Mouse (Mus musculus): Measurements from ENCODE around the gene Arrdc1. TPM values are rescaled to one million over a fixed set of nuclear protein-coding genes. Genes with fewer than 3 reads are reported as not detected.

Gene Arrdc1
- polyA plus RNA-seq, 1 experiment from 2014 or later, result 43.9 TPM

DNA sequence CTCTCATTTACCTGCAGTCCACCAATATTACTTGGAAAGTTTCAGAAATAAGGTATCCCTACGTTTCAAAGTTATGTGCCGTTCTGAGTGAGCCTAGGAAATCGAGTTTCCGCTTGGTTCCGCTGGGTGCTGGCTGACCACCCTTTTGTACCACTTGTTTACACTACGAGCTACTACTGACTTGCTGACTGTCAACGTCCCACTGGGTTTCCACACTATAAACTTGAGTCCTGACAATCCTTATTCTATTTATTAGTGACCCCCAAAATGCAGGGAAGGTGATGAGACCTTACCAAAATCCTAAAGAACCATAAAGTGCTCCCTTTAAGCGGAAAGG lies 15.2 kb downstream of the Arrdc1 start:
- Histone ChIP-seq H3K9ac (replicated peaks) (peak overlapping the region; percentile 58), H3K36me3 (no peaks in the 10 kb centered on the region), H3K27me3 (replicated peaks) (no peaks in the 10 kb centered on the region), H3K27ac (replicated peaks) (peak overlapping the region; percentile 89), H3K9me3 (replicated peaks) (no peaks in the 10 kb centered on the region), H3K4me2 (peak overlapping the region; percentile 69), H3K4me3 (replicated peaks) (peak overlapping the region; percentile 76), H3K4me1 (peaks cover 20% of the 10 kb centered on the region)
- 9% methylated on average over 8 of the region's 8 CpGs for WGBS
- peak; percentile 60 for ATAC-seq (ENCODE audit: low FRiP score)

DNA sequence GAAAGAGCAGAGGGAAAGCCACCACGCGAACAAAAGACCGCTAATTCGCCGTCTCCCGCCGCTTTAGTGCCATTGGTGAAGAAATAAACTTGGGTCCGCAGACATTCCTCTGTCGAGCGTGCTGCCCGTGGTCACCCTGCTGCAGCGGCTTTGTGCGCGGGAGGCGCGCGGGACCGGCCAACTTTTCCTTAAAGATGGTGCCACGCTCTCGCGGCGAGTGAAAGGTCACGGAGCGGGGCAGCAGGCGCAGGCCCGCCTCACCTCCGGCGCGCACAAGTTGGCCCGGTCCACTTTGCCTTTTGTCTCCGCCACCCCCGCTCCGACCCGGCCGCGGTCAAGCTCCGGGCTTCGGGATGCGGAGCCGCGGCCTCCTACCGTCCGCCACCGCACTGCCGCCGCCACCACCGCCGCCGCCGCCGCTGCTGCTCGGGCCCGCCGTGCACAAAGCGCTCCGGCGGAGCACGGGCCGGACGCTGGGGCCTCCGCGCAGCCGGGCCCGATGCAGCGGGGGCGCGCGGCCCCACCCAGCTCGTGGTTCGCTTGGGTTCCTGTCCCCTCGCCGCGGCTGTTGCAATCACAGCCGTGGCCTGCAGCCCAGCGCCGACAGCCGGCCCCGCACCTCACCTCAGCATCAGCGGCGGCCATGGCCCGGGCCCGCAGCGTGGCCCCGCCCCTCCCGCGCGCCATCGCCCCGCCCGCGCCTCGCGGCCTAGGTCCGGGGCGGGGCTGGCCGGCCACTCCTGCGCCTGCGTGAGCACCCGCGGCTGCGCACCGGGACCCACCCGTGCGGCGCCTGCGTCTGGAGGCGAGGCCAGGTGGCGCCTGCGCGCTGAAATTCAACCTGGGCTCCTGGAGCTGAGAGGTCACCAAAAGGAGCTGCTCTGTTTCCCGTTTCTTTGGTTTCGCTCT lies 15.9 kb downstream of the Arrdc1 start, which contains the start of gene Ehmt1:
Ehmt1 (minus strand) TSS at position 685 of the 909 bp plus-strand sequence.
- peaks cover 20% of the 10 kb centered on the region for H3K4me1 ChIP-seq
- H3K9ac ChIP-seq (replicated peaks), result peak within 1 kb of the TSS; percentile 90
- H3K9me3 ChIP-seq (replicated peaks), result no peaks in the 10 kb centered on the region
- WGBS, result under 1% methylated on average over 101 of the region's 112 CpGs
- H3K4me3 ChIP-seq (replicated peaks), result peak within 1 kb of the TSS; percentile 76
- H3K27ac ChIP-seq (replicated peaks), result peak within 1 kb of the TSS; percentile 89
- peak; percentile 98 for ATAC-seq (ENCODE audit: low FRiP score)
- H3K4me2 ChIP-seq, result peak within 1 kb of the TSS; percentile 69
- no peaks in the 10 kb centered on the region for H3K27me3 ChIP-seq (replicated peaks)
- no peaks in the 10 kb centered on the region for H3K36me3 ChIP-seq

DNA sequence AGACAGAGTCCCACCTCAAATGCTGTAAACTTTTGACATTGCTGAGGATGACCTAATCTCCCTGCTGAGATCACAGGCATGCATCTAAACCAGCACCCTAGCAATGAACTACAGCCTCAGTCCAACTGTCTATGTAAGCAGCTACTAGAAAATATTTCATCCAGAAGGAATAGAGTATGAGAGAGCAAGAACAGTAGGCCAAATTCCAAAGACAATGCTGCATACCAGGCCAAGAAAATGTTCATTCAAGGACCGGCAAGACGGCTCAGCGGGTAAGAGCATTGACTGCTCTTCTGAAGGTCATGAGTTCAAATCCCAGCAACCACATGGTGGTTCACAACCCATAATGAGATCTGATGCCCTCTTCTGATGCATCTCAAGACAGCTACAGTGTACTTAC lies 20.3 kb downstream of the Arrdc1 start:
- Histone ChIP-seq H3K4me3 (replicated peaks) (no peak overlapping the region), H3K27ac (replicated peaks) (no peak overlapping the region), H3K36me3 (no peaks in the 10 kb centered on the region), H3K9me3 (replicated peaks) (no peaks in the 10 kb centered on the region), H3K27me3 (replicated peaks) (no peaks in the 10 kb centered on the region), H3K4me1 (peaks cover 16% of the 10 kb centered on the region), H3K4me2 (no peak overlapping the region), H3K9ac (replicated peaks) (no peak overlapping the region)
- 84% methylated on average over 3 of the region's 3 CpGs for WGBS
- ATAC-seq (ENCODE audit: low FRiP score), result no peak

DNA sequence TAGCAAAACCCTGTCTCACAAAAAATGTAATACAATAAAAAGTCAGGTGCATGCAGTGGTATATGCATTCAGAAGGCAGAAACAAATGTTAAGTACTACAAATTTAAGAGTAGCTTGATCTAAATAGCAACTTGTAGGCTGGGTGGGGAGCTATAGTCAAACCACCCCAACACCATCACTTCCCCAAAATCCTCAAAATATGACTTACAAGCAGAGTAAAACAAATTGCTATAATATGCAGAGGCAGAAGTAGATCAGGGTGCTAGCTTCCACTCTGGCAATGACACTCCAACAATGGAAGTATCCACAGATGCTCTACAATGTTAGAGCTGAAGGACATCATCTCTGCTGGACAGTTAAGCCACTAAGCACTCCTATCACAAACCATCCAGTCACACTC lies 22.5 kb downstream of the Arrdc1 start:
- H3K36me3 ChIP-seq, result no peaks in the 10 kb centered on the region
- H3K4me2 ChIP-seq, result no peak overlapping the region
- H3K27me3 ChIP-seq (replicated peaks), result no peaks in the 10 kb centered on the region
- H3K4me3 ChIP-seq (replicated peaks), result no peak overlapping the region
- H3K4me1 ChIP-seq, result peaks cover 9% of the 10 kb centered on the region
- no peak overlapping the region for H3K9ac ChIP-seq (replicated peaks)
- no peak for ATAC-seq (ENCODE audit: low FRiP score)
- H3K9me3 ChIP-seq (replicated peaks), result no peaks in the 10 kb centered on the region
- no peak overlapping the region for H3K27ac ChIP-seq (replicated peaks)

DNA sequence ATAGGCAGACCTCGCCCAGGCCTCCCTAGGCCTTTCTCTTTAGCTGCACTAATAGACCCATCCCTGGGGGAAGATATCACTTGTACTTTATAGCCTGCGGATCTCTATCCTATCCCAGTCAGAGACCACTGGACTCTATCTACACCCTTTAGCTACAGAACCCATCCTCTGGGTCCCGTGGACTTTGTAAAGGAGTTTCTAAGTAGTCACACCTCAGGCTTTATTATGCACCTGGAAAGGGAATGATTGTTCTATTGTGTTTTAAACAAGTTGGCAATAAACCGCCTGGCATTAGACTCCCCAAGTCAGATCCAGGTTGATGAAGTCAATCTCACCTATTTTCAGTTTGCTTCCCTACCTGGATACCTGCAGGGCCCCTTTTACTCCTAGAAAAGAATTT lies 22.9 kb downstream of the Arrdc1 start:
- no peaks in the 10 kb centered on the region for H3K27me3 ChIP-seq (replicated peaks)
- H3K4me3 ChIP-seq (replicated peaks), result no peak overlapping the region
- H3K9me3 ChIP-seq (replicated peaks), result no peaks in the 10 kb centered on the region
- H3K27ac ChIP-seq (replicated peaks), result no peak overlapping the region
- no peak for ATAC-seq (ENCODE audit: low FRiP score)
- no peaks in the 10 kb centered on the region for H3K36me3 ChIP-seq
- H3K4me2 ChIP-seq, result no peak overlapping the region
- 74% methylated on average over 4 of the region's 4 CpGs for WGBS
- no peak overlapping the region for H3K9ac ChIP-seq (replicated peaks)
- H3K4me1 ChIP-seq, result peaks cover 5% of the 10 kb centered on the region

DNA sequence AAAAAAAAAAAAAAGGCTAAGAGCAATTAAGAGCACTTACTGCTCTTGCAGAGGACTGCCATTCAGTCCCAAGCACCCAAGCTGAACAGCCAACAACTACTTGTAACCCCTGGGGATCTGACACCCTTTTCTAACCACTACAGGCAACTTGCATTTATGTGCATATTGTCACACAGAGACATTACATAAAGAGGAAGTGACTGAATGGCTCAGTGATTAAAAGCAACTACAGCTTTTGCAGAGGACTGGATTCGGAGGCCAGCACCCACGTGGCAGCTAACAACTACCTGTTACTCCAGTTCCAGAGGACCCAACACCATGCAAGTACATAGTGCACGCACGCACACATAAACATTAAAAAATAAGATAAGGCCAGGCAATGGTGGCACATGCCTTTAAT lies 24.6 kb downstream of the Arrdc1 start:
- no peaks in the 10 kb centered on the region for H3K27me3 ChIP-seq (replicated peaks)
- H3K9me3 ChIP-seq (replicated peaks), result no peaks in the 10 kb centered on the region
- 90% methylated on average over 4 of the region's 4 CpGs for WGBS
- peaks cover 15% of the 10 kb centered on the region for H3K4me1 ChIP-seq
- no peak overlapping the region for H3K4me3 ChIP-seq (replicated peaks)
- no peak for ATAC-seq (ENCODE audit: low FRiP score)
- no peak overlapping the region for H3K4me2 ChIP-seq
- H3K9ac ChIP-seq (replicated peaks), result no peak overlapping the region
- no peak overlapping the region for H3K27ac ChIP-seq (replicated peaks)
- no peaks in the 10 kb centered on the region for H3K36me3 ChIP-seq

DNA sequence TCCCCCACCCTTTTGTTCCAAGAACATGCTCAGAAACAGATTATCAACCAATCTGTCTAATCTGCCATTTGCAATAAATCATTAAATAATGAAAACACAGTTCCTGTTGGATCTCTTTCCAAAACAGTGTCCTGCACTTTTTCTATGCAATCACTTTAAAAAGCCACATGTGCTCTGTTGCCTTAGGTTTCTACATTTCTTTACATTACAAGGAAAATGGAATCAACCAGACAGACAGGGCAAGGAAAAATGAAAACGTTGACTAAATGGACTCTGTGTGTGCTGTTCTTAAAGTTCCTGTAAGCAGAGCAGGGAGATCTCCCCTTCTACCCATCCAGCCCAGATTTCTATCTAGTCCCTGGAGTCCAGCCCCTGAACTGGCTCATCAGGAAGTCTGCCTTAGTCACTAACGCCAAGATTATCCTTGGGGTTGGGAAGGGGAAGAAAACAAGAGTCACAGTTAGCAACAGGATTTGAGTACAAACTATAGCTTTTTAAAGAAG lies 29.3 kb downstream of the Arrdc1 start:
- H3K4me1 ChIP-seq, result peaks cover 42% of the 10 kb centered on the region
- WGBS, result 5% methylated on average over 2 of the region's 2 CpGs
- H3K9ac ChIP-seq (replicated peaks), result no peak overlapping the region

DNA sequence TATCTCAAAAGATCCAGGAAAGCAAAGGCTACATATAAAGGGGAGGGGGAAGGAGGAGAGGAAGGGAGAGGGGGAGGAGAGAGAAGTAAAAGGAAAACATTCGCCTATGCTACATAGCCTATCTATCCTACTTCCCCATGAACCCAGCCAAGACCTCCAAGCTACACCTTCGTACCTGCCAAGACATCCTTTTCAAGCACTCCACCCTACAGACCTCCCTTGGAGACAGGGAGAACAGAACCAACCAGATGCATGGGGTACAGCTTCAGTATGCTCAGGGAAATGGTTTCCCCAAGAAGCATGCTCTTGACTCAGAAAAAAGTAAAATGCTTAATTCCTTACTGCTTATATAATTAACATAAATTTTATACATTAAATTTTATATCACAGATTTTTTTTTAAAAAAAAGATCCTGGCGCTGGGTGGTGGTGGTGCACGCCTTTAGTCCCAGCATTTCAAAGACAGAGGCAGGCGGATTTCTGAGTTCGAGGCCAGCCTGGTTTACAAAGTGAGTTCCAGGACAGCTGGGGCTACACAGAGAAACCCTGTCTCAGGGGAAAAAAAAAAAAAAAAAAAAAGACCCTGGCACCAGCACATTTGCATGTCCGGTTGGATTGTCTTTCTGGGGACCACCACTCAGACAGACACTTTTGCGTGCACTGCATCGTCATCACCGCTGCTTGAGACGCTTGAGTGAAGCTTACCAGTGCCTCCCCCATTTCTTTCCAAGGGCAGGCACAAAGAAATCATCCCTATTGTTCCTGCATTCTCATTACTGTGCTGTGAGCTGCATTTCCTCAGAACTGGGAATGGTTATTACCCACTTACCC lies 30.0 kb downstream of the Arrdc1 start:
- H3K9ac ChIP-seq (replicated peaks), result no peak overlapping the region

More for the DNA sequence above, 29.3 kb downstream of the Arrdc1 start:
- Histone ChIP-seq H3K36me3 (no peaks in the 10 kb centered on the region), H3K4me2 (peak overlapping the region; percentile 25; the same call in 1 of the 2 replicates), H3K27ac (replicated peaks) (peak overlapping the region; percentile 73), H3K27me3 (replicated peaks) (no peaks in the 10 kb centered on the region), H3K4me3 (replicated peaks) (no peak overlapping the region), H3K9me3 (replicated peaks) (no peaks in the 10 kb centered on the region)
- ATAC-seq (ENCODE audit: low FRiP score), result no peak

DNA sequence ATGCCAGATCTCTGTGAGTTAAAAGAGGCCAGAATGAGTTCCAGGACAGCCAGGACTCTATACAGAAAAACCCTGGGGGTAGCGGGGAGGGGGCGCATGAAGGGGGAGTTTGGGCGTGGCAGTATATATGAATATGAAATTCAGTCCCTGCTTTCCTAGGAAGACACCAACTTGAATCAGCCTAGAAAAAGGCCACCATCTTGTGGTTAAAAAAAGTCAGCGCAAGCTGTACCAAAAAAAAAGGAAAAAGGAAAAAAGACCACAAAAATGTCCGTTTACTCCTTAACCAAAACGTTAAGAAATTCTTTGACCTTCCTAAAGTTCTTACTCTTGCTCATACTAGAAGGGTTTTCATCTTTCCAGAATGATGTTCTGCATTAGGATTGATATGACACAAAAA lies 32.1 kb downstream of the Arrdc1 start:
- Histone ChIP-seq H3K27me3 (replicated peaks) (no peaks in the 10 kb centered on the region), H3K4me2 (no peak overlapping the region), H3K9ac (replicated peaks) (no peak overlapping the region), H3K27ac (replicated peaks) (no peak overlapping the region), H3K4me1 (peaks cover 42% of the 10 kb centered on the region), H3K9me3 (replicated peaks) (no peaks in the 10 kb centered on the region), H3K4me3 (replicated peaks) (no peak overlapping the region), H3K36me3 (no peaks in the 10 kb centered on the region)
- WGBS, result 83% methylated on average over 6 of the region's 6 CpGs
- no peak for ATAC-seq (ENCODE audit: low FRiP score)

More for the DNA sequence above, 30.0 kb downstream of the Arrdc1 start:
- H3K4me1 ChIP-seq, result peaks cover 42% of the 10 kb centered on the region
- H3K36me3 ChIP-seq, result no peaks in the 10 kb centered on the region
- WGBS, result 40% methylated on average over 11 of the region's 11 CpGs
- peak overlapping the region; percentile 73 for H3K27ac ChIP-seq (replicated peaks)
- no peaks in the 10 kb centered on the region for H3K9me3 ChIP-seq (replicated peaks)
- H3K27me3 ChIP-seq (replicated peaks), result no peaks in the 10 kb centered on the region
- peak; percentile 56; the same call in 1 of the 2 replicates for ATAC-seq (ENCODE audit: low FRiP score)
- no peak overlapping the region for H3K4me3 ChIP-seq (replicated peaks)
- peak overlapping the region; percentile 25 for H3K4me2 ChIP-seq

DNA sequence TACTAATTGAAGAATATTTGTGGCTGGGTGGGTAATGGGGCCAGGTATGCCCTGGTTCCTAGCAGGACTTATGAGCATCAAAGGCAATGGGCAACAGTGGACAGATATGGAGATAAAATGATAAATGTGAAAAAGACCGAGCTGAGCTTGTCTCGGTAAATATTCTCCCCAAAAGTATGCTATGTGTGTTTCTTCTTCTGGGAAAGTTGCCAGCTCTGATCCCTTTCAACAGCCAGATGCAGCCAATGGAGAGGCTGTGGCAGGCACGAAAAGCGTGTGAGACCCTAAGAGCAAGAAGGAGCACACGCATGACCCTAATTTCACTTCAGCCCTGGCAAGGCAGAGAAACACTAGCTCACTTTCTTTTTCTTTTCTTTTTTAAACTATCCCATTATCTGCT lies 34.0 kb downstream of the Arrdc1 start:
- Histone ChIP-seq H3K4me2 (no peak overlapping the region), H3K27ac (replicated peaks) (no peak overlapping the region), H3K36me3 (no peaks in the 10 kb centered on the region), H3K4me1 (peaks cover 33% of the 10 kb centered on the region), H3K4me3 (replicated peaks) (no peak overlapping the region), H3K9ac (replicated peaks) (no peak overlapping the region), H3K9me3 (replicated peaks) (no peaks in the 10 kb centered on the region), H3K27me3 (replicated peaks) (no peaks in the 10 kb centered on the region)
- no peak for ATAC-seq (ENCODE audit: low FRiP score)
- 53% methylated on average over 5 of the region's 5 CpGs for WGBS

DNA sequence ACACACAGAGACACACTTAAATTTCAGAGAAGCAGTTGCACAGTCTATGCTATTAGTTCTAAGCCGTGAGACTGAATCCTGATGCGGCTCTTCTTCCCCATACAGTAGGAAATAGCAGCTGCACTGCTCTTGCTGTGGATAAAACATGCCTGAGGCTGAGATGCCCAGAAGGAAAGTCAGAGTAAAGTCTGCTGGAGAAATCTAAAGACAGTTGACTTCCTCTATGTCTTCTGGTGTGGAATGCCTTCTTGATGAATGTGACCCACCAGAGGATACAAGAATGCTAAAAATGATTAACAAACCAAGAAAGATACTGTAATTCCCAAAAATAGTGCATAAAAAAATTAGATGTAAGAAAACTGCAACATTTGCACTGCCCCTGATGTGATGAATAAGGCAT lies 35.8 kb downstream of the Arrdc1 start:
- H3K4me2 ChIP-seq, result no peak overlapping the region
- ATAC-seq (ENCODE audit: low FRiP score), result no peak
- peaks cover 19% of the 10 kb centered on the region for H3K4me1 ChIP-seq
- no peaks in the 10 kb centered on the region for H3K36me3 ChIP-seq
- no peak overlapping the region for H3K4me3 ChIP-seq (replicated peaks)
- 92% methylated on average over 2 of the region's 2 CpGs for WGBS
- no peak overlapping the region for H3K27ac ChIP-seq (replicated peaks)
- no peak overlapping the region for H3K9ac ChIP-seq (replicated peaks)
- H3K9me3 ChIP-seq (replicated peaks), result no peaks in the 10 kb centered on the region
- H3K27me3 ChIP-seq (replicated peaks), result no peaks in the 10 kb centered on the region

Data from neural tube, embryonic 15.5 days (tissue).